Mouse (Mus musculus) liver (tissue): Measurements from ENCODE around the gene Slc50a1.

Experiments
- DNase-seq: peaks from one replicate; pipeline ENCODE4 v3.0.0-alpha.2; 2020; ENCODE audit warnings: mixed read lengths

The Slc50a1 gene

GRCm38 (mm10) chr3:89270051-89270755, at the start of gene Slc50a1:
TSS of gene Slc50a1 (minus strand) at chr3:89270570.
- peak; percentile 79 for DNase-seq

DNA sequence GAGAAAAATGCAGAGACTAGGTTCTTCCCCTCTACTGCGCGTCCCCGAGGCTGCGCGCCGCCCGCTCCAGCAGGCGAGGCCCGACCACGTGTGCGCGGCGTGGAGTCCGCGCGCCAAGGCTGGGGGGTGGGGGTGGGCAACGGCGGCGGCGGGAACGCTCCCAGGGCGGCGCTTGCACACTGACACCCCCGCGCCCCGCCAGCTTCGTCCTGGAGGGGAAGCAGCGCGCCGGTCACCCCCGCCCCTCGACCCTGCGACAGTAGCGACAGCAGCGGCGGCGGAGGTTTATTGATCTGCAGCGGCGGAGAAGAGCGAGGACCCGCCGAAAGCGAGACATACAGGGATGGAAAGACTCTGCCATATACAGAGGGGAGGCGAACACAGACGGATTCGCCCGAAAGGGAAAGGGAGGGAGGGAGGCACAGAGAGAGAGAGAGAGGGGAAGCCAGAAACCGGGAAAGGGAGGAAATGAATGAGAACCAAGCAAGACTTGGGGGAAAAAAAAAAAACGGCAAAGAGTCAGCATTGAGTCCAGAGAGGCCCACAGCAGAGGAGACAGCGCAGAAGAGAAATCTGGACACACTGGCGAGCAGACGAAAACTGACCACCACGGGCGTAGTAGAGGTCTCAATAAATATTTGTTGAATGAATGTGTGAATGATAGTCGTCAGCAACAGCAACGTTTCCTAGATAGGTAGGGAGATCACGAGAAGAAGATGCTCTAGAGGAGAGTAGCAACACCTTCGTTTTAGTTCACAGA, 49.4 kb upstream of the Slc50a1 start:
- DNase-seq: no peak

DNA sequence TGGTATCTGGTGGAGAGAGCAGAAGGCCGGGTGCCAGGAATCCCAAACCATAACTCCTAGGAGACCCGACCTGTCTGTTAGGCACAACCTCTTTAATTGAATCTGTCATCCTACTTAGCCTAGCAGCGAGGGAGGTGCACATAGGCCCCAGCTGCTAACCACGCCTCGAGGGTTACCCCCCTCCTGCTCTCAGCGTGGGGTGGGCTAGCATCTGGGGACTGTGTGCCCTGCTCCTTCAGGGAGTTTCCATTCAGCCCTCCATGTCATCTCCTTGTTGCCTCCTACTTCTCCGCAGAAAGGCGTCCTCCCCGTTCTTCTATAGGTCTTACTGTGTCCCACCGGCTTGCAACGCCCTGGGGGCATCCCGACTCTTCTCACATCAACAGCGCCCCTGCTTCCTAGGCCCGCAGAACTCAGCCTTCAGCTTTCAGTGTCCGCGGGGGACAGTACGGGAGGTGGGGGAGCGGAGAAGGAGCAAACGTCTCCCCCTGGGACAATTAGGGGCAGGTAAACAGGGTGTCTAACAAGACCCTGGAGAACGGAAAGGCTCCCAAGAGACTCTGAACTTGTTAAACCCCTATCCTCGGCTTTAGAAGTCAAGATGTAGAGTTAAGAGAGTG, 48.7 kb upstream of the Slc50a1 start:
- DNase-seq: no peak

- DNase-seq: no peak
These were observed 47.9 kb upstream of the Slc50a1 start for GRCm38 (mm10) chr3:89318316-89318715.

DNA sequence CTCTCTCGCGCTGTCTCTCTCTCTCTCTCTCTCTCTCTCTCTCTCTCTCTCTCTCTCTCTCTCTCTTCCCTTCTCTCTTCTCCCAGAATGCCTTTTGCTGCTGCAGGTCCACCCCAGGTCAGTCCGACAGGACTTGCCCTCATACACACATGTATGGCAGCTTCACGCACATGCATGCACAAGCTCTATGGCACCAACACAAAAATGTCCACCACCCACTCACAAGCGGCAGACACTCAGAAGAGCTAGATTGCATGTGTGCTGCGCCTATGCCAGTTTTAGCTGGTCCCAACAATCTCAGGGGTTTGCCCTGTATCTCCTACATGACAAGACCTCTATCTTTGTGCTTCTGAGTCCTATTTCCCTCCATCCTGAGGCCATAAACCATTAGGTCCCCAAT, 46.9 kb upstream of the Slc50a1 start:
- no peak for DNase-seq

DNA sequence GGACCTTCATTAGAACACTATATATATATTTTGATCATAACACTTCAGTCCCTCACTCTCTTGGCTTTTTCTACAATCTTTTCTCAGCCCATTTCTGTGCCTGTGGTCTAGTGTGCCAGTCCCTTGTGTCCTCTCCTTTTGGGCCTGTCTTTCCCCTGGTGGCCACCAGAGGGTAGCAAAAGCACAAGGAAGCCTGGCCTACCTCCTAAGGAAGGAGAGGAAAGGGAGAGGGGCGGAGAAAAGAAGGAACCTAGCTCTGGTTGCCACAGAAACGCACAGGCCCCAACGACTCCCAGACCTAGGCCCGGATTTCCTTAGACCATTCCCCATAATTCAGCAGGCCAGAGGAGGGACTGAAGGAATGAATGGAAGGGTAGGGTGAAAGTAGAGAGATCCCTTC, 46.5 kb upstream of the Slc50a1 start:
- DNase-seq: peak; percentile 76

GRCm38 (mm10) chr3:89315930-89316831, 45.8 kb upstream of the Slc50a1 start:
- no peak for DNase-seq

GRCm38 (mm10) chr3:89315195-89315929, 45.0 kb upstream of the Slc50a1 start:
- peak; percentile 74 for DNase-seq

DNA sequence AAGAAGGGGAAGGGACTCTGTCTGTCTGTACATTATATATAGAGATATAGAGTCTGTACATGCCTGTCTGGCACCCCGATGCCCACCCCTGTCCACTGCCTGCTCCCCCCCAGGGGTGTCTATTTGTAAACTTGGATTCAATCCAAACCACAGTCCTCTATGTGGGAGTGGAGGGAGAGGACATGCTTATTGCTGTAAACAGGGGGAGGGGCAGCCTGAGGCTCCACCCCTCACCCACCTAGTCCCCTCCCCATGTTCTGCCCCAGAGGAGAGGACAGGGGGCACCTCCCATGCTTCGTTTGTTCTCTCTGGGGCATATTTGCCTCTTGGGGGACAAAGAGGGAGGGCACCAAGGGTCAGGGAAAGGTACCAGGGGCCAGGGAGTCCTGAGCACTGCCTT, 44.4 kb upstream of the Slc50a1 start:
- no peak for DNase-seq

DNA sequence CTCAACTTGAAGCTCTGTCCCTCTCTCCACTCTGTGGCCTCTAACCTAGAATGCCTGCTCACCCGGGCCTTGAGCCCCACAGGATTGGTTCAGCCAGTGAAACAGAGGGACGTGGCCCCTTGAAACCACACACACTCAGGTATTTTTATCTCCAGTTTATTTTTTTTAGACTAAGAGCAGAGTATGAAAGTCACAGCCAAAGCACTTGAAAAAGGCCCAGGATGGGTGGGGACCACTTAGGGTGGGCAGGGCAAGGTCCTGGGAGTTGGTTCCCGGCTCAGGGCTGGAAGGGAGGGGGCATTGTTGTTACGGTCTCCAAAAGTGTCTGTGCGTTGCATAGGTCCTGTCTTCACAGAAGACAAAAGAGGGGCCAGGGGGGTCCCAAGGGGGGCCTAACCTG, 44.0 kb upstream of the Slc50a1 start:
- DNase-seq: no peak

GRCm38 (mm10) chr3:89308089-89308488, 37.7 kb upstream of the Slc50a1 start:
- peak; percentile 61 for DNase-seq

DNA sequence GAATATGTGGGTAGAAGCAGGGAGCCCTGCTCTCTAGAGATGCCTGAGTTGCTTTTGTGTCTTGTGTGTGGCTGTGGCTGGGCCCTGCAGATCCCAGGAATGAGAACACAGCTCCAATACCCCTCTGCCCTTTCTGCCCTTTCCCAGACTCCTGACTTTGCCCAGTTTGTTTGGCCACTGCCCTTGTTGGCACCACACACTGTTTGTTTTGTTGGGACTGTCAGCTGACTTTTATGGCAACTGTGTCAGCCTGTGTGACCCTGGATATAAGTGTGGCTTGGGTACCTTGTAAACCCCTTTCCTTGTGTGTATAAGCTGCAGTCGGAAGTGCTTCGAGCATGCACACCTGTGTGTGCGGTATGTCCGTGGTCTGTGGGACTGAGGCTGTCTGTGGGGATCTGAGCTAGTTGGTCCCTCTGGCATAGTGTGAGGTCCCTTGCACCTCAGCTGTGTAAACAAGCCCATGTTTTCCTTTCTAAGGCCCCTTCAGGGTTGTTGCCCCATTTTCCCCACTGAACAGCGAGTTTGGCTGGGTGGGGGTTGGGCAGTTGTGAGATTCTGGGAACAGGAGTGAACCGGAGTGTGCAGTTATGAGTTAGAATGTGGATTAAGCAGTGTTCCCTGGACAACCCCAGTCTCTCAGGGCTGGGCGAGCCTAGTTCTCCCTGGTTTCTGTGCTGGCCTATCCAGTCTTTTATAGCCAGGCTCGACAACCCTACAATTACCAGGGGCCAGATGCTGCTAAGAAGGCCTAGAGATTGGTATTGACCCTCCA, 35.4 kb upstream of the Slc50a1 start:
- no peak for DNase-seq

DNA sequence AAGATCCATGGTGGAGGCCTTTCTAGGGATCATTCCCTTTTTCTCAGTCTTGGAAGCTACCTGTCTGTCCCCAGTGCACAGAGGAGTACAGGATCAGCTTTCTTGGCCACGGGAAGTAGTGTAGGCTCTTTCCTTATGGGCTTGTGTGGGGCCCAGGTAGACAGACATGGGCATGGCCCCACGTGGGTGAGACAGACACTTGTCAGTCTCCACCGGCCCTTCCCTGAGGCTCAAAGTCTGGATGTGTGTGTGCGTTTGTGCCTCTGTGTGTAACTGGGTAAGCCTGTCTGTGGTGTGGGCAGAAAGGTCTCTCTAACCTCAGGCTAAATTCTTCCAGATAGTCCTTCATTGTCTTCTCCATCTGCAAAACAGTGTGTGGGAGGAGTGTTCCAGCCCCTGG, 34.7 kb upstream of the Slc50a1 start:
- no peak for DNase-seq

GRCm38 (mm10) chr3:89304440-89304839, 34.1 kb upstream of the Slc50a1 start:
- DNase-seq: no peak

GRCm38 (mm10) chr3:89300514-89300913, 30.1 kb upstream of the Slc50a1 start:
- no peak for DNase-seq

GRCm38 (mm10) chr3:89300071-89300470, 29.7 kb upstream of the Slc50a1 start:
- DNase-seq: no peak

- no peak for DNase-seq
These were observed 29.1 kb upstream of the Slc50a1 start for GRCm38 (mm10) chr3:89299499-89299898.

DNA sequence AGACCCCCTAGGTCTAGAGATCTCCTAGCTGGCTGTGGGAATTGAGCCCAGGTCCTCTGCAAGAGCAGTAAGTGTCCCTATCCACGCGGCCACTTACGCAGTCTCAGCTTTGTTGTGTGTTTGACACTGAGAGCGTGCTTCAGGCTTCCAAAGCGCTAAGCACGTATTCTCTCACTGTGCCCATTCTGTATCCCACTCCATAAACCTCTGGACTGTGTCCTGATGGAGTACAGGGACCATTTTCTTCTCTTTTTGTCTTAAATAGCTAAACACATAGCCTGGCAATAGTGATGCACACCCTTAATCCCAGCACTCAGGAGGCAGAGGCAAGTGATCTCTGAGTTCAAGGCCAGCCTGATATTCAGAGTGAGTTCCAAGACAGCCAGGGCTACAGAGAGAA, 28.5 kb upstream of the Slc50a1 start:
- DNase-seq: no peak

- DNase-seq: no peak
These were observed 26.5 kb upstream of the Slc50a1 start for GRCm38 (mm10) chr3:89296761-89297396.

DNA sequence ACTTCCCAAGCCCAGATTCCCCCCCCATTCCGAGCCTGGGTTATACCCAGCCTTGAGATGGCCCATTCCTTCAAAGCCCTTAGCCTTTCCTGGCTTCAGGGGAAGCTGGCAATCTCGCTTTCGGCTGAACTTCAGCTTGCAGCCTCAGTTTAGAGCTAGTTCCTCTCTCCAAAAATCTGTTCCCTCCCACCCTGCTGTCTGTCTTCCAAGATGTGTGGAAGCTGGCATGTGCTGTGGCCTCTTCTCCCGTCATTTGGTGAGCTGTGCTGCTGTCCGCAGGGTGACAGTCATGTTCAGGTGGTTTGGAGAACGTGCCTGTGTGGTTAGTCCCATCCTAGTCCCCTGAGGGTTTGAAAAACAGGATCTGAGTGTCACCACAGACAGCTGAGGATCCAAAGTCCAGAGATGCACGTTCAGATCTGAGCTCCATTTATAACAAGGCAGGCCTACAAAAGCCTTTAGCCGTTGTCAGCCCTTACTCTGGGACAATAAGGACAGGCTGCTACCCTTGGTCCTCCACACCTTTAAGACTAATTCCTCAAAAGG, 25.4 kb upstream of the Slc50a1 start:
- no peak for DNase-seq

GRCm38 (mm10) chr3:89294195-89294594, 23.8 kb upstream of the Slc50a1 start:
- no peak for DNase-seq
